Mouse (Mus musculus) heart, adult 2 months (tissue): ENCODE results near the gene Cenpc1. TPM values are rescaled to one million over a fixed set of nuclear protein-coding genes. Genes with fewer than 3 reads are reported as not detected.

Source experiments
- DNase-seq, 2 experiments: peaks; one replicate each; pipeline ENCODE4 v3.0.0; 2021
- H3K27ac ChIP-seq: fragments of 200-600 bp; 2 replicates; pipeline ENCODE4 v1.8.1; 2022
- H3K27me3 ChIP-seq: fragments of 200-500 bp; 2 replicates; pipeline ENCODE4 v1.6.1; 2012; ENCODE audit warnings: mild to moderate bottlenecking, low read length, inconsistent platforms, mixed read lengths; ENCODE audit not compliant: control insufficient read depth, insufficient read depth
- H3K36me3 ChIP-seq: fragments of 200-500 bp; 2 replicates; pipeline ENCODE4 v1.6.1; 2012; ENCODE audit warnings: low read length, inconsistent platforms; ENCODE audit not compliant: control insufficient read depth, insufficient read depth
- H3K4me1 ChIP-seq: fragments of 200-500 bp; 2 replicates; pipeline ENCODE4 v1.6.1; 2011; ENCODE audit warnings: low read length; ENCODE audit not compliant: control insufficient read depth, insufficient read depth
- H3K4me3 ChIP-seq: fragments of 200-600 bp; 2 replicates; pipeline ENCODE4 v1.8.1; 2022
- H3K79me2 ChIP-seq: fragments of 200-500 bp; replicated peaks from 2 replicates; pipeline ENCODE4 v1.6.1; 2012; ENCODE audit warnings: mild to moderate bottlenecking, inconsistent platforms, low read length, moderate library complexity, mixed read lengths; ENCODE audit not compliant: control insufficient read depth, insufficient read depth
- H3K9ac ChIP-seq: fragments of 200-500 bp; 2 replicates; pipeline ENCODE4 v1.6.1; 2012; ENCODE audit warnings: low read depth, mild to moderate bottlenecking, control low read depth, inconsistent platforms, low read length, mixed read lengths
- CTCF ChIP-seq: fragments of 200-600 bp; IDR thresholded peaks from 2 replicates; pipeline ENCODE4 v1.8.1; 2022; ENCODE audit warnings: antibody characterized with exemption, mild to moderate bottlenecking, moderate library complexity
- EP300 ChIP-seq: fragments of 200-500 bp; IDR thresholded peaks from 2 replicates; pipeline ENCODE4 v1.6.1; 2011; ENCODE audit warnings: low read depth, low read length, control low read depth; ENCODE audit not compliant: insufficient read depth
- POLR2A ChIP-seq: fragments of 200-500 bp; IDR thresholded peaks from 2 replicates; pipeline ENCODE4 v1.6.1; 2011; ENCODE audit warnings: mild to moderate bottlenecking, low read depth, low read length, control low read depth; ENCODE audit not compliant: insufficient read depth
- WGBS: fragments of 180-500 bp; shearing (Covaris S2); methylation state at CpG from one replicate; pipeline ENCODE4 v1.1.7; 2018; 5-methylcytosine and 5-hydroxymethylcytosine counted together
- intact Hi-C: fragments of 180-260 bp; cut with DNase I; formaldehyde crosslinking; loops from one replicate; pipeline ENCODE4 v1.15.1; 2025
- polyA plus RNA-seq: library from polyadenylated mRNA; depleted of rRNA; stranded (reverse); fragments of >200 nt; gene quantifications from 2 replicates; pipeline ENCODE4 v1.2.3, GENCODE M21; 2012
- total RNA-seq, 2 experiments: library from RNA; stranded (reverse); gene quantifications; 2 replicates each; pipeline ENCODE4 v1.2.3; 2021

Cenpc1 gene
- total and polyA plus RNA-seq, 3 experiments: 2.3 to 5.3 (median 4.3) TPM

DNA sequence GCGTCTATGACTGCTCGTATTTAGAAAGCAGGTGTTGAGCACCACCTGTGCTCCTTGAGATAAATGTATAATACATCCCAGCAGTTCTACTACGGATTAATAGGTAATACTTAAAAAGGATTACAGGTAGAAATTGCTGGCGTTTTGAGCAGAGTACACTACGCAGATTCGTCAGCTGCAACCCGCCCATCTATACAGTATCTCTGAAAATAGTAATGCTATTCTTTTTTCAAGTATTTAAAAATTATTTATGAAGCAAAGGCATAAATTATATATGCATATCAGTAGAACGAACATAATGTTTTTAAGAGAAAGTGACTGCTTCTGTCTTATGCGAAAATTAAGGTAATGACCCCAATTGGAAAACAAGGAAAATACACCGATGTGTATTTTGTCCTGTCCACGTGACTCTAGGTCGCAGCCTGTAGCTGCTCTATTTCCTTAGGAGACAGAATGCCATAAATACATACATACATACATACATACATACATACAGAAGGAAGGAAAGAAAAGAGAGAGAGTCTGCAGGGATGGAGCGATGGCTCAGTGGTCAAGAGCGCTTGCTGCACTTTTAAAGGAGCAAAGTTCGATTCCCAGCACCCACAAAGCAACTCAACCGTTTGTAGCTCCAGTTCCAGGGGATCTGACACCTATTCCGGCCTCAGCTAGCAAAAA is 630 bp upstream of the Cenpc1 start:
- no peaks in the 10 kb centered on the region for H3K36me3 ChIP-seq
- WGBS: under 1% methylated on average over 17 of the region's 17 CpGs
- TF ChIP-seq EP300: no peak
- no peak for TF ChIP-seq POLR2A
- no peak for TF ChIP-seq CTCF
- peak overlapping the region; percentile 57 for H3K4me3 ChIP-seq
- H3K27me3 ChIP-seq: no peaks in the 10 kb centered on the region
- 0 out of 2 replicates have a peak overlapping the region, but pooled peaks have one; percentile 37 for H3K9ac ChIP-seq
- peak overlapping the region; percentile 78 for H3K27ac ChIP-seq
- intact Hi-C loops: loop anchor here (2.0 to 5.0 kb wide), 4 partner anchors 57 to 741 kb away; partner anchors contain the start of gene Uba6
- DNase-seq: no peak
- H3K79me2 ChIP-seq: no peaks in the 10 kb centered on the region
- no peaks in the 10 kb centered on the region; the same call in 1 of the 2 replicates for H3K4me1 ChIP-seq

DNA sequence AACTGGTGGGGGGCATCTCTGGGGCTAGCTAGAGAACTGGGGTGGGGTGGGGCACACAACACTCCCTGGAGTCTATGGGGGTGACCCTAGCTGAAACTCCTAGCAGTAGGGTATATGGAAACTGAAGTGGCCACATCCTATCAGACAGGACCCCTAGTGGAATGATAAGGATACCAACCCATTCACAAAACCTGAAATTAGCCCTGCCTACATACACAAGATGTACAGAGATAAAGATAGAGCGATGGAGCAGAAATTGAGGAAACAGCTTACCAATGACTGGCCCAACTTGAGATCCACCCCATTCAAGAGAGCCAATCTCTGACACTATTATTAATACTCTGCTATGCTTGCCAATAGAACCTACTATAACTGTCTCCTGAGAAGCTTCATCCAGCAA is 1.9 kb downstream of the Cenpc1 start:
- H3K27ac ChIP-seq: no peak overlapping the region
- WGBS: 74% methylated on average over 1 of the region's 1 CpGs
- no peaks in the 10 kb centered on the region for H3K79me2 ChIP-seq
- no peak overlapping the region for H3K9ac ChIP-seq
- no peak for DNase-seq
- no peaks in the 10 kb centered on the region for H3K27me3 ChIP-seq
- H3K4me3 ChIP-seq: no peak overlapping the region
- no peaks in the 10 kb centered on the region for H3K36me3 ChIP-seq
- intact Hi-C loops: no loop called here
- TF ChIP-seq POLR2A (no peak), CTCF (no peak), EP300 (no peak)
- H3K4me1 ChIP-seq: no peaks in the 10 kb centered on the region; the same call in 1 of the 2 replicates

DNA sequence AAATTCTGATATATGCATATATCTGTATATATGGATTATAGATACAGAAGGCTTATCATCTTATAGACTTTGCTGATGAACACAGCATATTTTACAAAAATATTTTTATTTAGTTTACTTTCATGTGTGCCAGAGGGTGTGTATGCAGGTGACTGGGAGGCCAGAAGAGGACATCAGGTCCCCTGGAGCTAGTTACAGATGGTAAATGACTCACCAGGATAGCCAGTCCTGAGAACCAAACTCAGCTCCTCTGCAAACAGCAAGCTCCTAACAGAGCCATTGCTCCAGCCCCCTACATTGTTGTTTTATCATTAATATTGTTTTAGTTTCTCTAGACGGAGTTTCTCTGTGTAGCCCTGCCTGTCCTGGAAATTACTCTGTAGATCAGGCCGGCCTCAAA is 35.6 kb downstream of the Cenpc1 start:
- intact Hi-C loops: no loop called here
- TF ChIP-seq POLR2A (no peak), CTCF (no peak), EP300 (no peak)
- 85% methylated on average over 2 of the region's 2 CpGs for WGBS
- no peaks in the 10 kb centered on the region for H3K36me3 ChIP-seq
- DNase-seq: no peak
- H3K9ac ChIP-seq: no peak overlapping the region
- H3K27ac ChIP-seq: no peak overlapping the region
- H3K4me3 ChIP-seq: no peak overlapping the region
- H3K79me2 ChIP-seq: no peaks in the 10 kb centered on the region
- no peaks in the 10 kb centered on the region for H3K4me1 ChIP-seq
- no peaks in the 10 kb centered on the region for H3K27me3 ChIP-seq

DNA sequence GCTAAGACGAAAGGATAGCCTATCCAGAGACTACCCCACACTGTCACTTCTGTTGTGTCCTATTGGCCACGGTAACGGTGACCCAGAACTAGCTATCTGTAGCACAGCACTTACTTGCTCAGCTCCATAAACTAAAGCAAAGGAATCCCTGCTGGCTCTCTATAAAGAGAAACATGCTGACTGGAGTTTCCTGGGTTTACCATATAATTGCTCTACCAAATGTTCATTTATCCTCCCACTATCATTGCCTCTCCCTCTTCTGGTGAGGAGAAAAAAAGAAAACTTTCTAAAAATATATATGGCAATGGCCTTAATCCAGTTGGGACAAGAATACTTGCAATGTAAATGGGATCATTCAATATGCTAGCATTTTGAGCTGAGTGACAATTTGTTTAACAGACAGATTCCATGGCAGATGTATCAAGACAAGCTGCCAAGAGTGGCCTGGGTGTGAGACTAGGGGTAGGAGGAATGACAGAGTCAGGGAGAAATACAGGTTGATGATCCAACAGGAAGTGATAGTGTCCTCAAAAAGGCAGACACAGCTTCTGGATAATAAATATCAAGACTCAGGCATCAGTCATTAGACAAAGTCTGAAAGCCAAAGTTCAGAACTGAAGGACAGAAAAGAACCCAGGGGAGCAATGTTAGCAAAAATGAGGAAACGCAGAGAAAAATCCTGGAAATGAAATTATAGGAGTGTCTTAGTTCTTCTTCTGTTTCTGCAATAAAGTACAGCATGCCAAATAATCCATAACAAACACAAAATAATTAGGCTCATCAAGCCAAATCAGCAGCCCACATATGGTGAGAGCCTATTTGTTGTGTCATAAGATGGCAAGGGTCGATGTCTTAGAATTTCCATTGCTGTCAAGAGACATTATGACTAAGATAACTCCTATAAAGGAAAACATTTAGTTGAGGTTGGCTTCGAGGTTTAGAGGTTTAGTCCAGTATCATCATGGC is 68.6 kb downstream of the Cenpc1 start:
- intact Hi-C loops: no loop called here
- no peak overlapping the region for H3K4me3 ChIP-seq
- H3K36me3 ChIP-seq: no peaks in the 10 kb centered on the region
- no peaks in the 10 kb centered on the region for H3K27me3 ChIP-seq
- H3K9ac ChIP-seq: no peak overlapping the region
- 84% methylated on average over 6 of the region's 6 CpGs for WGBS
- H3K79me2 ChIP-seq: no peaks in the 10 kb centered on the region
- H3K4me1 ChIP-seq: no peaks in the 10 kb centered on the region
- no peak for DNase-seq
- no peak for TF ChIP-seq CTCF
- TF ChIP-seq EP300: no peak
- no peak for TF ChIP-seq POLR2A
- H3K27ac ChIP-seq: no peak overlapping the region

DNA sequence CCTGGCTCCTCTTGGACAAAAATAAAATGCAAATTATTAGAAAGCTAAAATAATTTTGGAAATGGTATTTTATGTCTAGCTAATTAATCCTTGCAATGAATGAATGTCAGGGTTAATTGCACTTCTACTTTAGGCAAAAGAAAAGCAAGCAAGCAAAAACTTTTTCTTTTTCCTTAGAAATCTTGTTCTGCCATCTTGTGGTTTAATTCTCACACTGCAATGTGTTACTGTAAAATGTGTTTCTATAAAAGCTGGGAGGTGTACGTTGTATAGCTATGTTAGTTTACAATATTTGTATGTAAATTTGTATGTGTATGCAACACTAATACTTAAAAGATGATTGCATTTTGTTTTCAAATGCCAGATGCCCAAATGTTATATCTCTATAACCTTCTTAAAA is 70.8 kb downstream of the Cenpc1 start:
- Histone ChIP-seq H3K27ac (no peak overlapping the region), H3K4me3 (no peak overlapping the region), H3K79me2 (no peaks in the 10 kb centered on the region), H3K36me3 (no peaks in the 10 kb centered on the region), H3K9ac (no peak overlapping the region), H3K27me3 (no peaks in the 10 kb centered on the region), H3K4me1 (no peaks in the 10 kb centered on the region)
- intact Hi-C loops: loop anchor here (5.0 kb wide), 1 partner anchor 407 kb away; no protein-coding TSS in a partner anchor
- no peak for DNase-seq
- TF ChIP-seq POLR2A: no peak
- TF ChIP-seq CTCF: peak; percentile 57
- WGBS: 31% methylated on average over 1 of the region's 1 CpGs
